Mouse (Mus musculus): ENCODE data around the gene Fbxl14. TPM values are rescaled to one million over a fixed set of nuclear protein-coding genes. Genes with fewer than 3 reads are reported as not detected.
A peak's percentile ranks its signal among the peaks of the same experiment; 100 is the strongest.
"Not testable (repeated sequence)": the region's sequence is repeated elsewhere in the genome, so short reads cannot be mapped to it uniquely, and the experiment has no call there.

Gene Fbxl14
- total RNA-seq, 2 experiments from 2014 or later = 31.6 to 33.6 TPM

DNA sequence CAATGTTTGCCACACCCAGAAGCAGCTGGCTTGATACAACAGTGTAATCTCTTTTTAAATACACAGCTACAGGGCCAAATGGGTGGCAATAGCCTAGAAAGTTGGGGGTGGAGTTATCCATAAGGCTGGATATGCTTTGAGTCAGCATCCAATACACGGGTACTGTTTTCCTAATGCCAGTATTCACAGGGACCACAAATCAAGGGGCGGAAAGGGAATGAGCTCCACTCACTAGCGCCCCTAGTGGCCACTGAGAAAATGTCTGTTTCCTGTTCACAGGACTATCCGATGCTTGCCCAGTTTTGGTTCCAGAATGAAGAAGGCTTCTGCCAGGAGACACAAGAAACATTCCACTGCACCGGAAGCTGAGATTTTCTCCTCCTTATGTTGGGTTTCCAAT lies 7.3 kb upstream of the Fbxl14 start:
- no peak for DNase-seq

DNA sequence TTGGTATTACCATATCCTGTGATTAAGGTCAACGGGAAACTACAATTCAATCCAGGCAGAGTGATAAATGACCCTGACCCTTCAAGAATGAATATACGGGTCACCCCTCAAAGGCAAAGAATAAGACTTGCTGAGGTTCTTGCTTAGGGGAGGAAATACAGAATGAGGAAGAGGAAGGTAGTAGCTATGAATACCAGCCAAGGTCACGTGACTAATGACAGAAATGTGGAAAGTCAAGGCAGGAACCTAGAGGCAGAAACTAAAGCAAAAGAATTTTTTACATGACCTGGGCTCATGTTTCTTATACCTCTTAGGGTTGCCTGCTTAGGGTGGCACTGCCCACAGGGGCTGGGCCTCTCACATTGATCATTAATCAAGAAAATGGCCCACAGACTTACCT lies 6.8 kb upstream of the Fbxl14 start:
- DNase-seq = no peak

- no peak for DNase-seq
These were observed 6.0 kb upstream of the Fbxl14 start for GRCm38 (mm10) chr6:119473446-119473845.

GRCm38 (mm10) chr6:119473992-119474391 lies 5.5 kb upstream of the Fbxl14 start:
- no peak for DNase-seq

- DNase-seq = no peak
These were observed 3.5 kb upstream of the Fbxl14 start for GRCm38 (mm10) chr6:119475988-119476387.

- no peak for DNase-seq
These were observed 1.7 kb upstream of the Fbxl14 start for GRCm38 (mm10) chr6:119477686-119478310.

GRCm38 (mm10) chr6:119478560-119479342 lies 717 bp upstream of the Fbxl14 start:
- DNase-seq = peak; percentile 88 to 89

- DNase-seq = peak; percentile 59 to 60
These were observed 623 bp downstream of the Fbxl14 start for GRCm38 (mm10) chr6:119479876-119480705.

- DNase-seq = peak in 1 of 2 experiments; percentile 41
These were observed 1.4 kb downstream of the Fbxl14 start for GRCm38 (mm10) chr6:119480706-119481331.

DNA sequence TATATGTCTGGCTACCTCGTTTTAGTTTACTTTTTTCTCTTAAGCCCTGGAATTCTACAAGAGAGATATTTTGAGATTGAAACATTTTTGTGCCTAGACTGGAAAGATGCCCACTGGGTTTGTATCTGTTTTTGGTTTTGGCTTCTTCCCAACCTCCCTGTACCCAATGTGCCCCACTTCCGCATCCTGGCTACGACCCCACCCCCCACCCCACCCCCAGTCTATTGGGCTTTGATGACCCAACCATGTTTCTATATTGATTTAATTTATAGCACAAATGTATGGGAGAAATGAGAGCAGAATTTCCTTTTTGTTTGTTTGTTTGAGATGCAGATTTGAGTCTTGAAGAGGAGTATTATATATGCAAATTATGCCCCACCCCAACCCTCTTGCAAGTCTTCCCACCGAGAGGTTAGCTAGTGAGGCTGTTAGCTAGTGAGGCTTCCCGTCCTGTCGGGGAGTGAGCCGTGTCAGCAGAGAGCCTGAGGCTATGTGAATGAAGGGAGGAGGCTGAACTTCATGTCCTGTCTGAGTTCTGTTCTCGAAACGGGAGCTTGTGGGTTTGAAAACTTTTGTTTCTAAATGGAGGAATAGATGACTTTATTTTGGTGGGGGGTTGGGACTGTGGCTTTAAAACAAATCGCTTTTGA lies 2.4 kb downstream of the Fbxl14 start:
- DNase-seq = not testable (repeated sequence)

DNA sequence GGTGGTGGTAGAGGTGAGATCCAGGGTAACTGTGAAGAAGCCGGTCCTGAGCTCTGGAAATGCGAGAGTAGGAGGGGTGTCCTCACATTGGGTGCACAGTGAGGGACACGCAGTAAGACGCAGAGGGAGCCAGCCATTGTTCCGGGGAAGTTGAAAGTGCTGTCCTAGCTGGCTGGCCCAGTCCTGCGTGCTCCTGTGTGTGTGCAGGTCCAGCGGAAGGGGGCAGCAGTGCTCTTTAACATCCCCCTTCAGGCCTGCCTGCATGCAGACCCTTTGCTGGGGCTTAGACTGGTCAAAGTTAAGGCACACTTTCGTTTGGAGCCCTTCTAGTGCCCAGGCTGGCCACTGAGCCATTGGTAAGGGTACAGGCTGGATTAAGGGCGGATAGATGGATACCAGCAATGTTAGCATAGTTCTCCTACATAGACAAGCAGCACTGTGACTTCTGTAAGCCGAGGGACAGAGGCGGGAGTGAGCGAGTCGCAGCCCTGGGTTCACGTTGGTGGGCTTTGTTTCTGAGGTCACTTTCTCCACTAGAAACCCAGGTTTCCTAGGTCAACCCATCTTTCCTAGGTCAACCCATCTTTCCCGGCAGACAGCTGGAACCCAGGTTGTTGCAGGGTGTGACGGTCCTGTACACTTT lies 3.6 kb downstream of the Fbxl14 start:
- peak; percentile 42 to 43 for DNase-seq

GRCm38 (mm10) chr6:119485486-119485885 lies 6.0 kb downstream of the Fbxl14 start:
- no peak for DNase-seq

- no peak for DNase-seq
These were observed 7.1 kb downstream of the Fbxl14 start for GRCm38 (mm10) chr6:119486381-119487084.

GRCm38 (mm10) chr6:119487085-119487458 lies 7.6 kb downstream of the Fbxl14 start:
- no peak for DNase-seq

DNA sequence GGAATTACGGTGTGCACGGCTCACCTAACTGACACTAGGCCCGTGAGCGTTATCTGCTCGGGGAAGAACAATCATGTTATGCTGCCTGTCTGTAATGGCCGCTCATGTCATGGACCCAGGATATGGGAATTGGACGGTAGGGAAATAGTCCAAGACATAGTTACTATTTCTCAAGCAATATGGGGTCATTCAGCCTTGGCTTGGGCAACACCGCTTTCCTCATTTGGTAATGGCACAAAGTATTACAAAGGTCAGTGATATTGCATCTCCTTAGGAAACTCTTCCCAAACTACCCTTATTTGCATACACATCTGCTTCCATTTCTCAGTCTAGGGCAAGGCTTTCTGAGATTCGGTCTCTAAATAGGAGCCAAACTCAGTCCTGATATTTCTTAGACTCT lies 8.2 kb downstream of the Fbxl14 start:
- no peak for DNase-seq

DNA sequence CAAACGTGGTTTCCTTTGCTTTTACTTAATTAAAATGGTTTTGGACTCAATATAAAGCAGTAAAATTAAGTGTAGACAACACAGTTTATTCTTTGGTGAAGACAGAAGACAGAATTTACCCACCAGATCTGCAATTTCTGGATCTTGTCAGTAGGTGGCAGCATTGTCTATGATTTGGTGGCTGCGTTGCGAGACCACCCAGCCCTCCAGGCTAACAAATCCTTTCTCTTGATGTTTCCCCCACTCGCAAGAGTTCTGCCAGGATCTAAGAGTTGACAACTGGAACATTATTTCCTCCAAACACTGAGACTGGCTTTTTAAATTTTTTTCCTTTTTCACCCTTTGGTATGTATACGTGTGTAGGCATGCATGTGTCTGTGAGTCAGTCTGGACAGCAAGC lies 10.3 kb downstream of the Fbxl14 start:
- DNase-seq = no peak

GRCm38 (mm10) chr6:119490549-119490948 lies 11.1 kb downstream of the Fbxl14 start:
- no peak for DNase-seq

DNA sequence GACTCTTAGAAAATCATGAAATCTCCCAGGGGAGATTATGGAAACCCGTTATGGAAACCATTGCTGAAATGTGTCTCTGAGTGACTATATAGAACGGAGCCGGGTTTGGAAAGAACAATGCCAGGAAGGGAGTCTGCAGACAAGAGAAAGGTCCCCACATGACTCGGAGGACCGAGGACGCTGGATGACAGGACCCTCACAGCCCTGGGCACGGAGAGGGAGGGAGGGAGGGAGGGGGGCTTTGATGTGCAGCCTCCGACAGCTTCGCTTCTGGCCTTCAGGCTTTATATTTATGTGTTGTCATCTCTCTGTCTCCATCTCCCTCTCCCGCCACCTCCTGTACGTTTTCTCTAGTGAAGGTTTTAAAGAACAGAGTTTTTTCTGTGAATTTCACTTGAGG lies 11.5 kb downstream of the Fbxl14 start:
- DNase-seq = no peak

- no peak for DNase-seq
These were observed 12.6 kb downstream of the Fbxl14 start for GRCm38 (mm10) chr6:119491997-119492629.

- no peak for DNase-seq
These were observed 13.2 kb downstream of the Fbxl14 start for GRCm38 (mm10) chr6:119492630-119493014.

- DNase-seq = no peak
These were observed 19.8 kb downstream of the Fbxl14 start for GRCm38 (mm10) chr6:119499271-119499670.

All from layer of hippocampus, postnatal 36 days (tissue).